Mouse (Mus musculus) testis, adult 2 months (tissue): ENCODE measurements at regions not wholly inside any gene's neighbourhood (a gene's known extent, or its start where the extent isn't known, plus 50 kb on each side); places are given as distances from the start of the nearest gene placed in this dataset.

ENCODE experiments used
- CTCF ChIP-seq: fragments of 200-500 bp; IDR thresholded peaks from 2 replicates; pipeline ENCODE4 v1.5.1; 2012; ENCODE audit warnings: low read depth, mild to moderate bottlenecking, inconsistent platforms, low read length, moderate library complexity; ENCODE audit not compliant: control insufficient read depth, insufficient read depth, insufficient replicate concordance
- POLR2A ChIP-seq: fragments of 200-500 bp; IDR thresholded peaks from 2 replicates; pipeline ENCODE4 v1.6.1; 2012; ENCODE audit warnings: low read depth, mild to moderate bottlenecking, inconsistent platforms, low read length, moderate library complexity; ENCODE audit not compliant: control insufficient read depth

- TF ChIP-seq POLR2A (no peak), CTCF (no peak)
Observed at GRCm38 (mm10) chr3:7014345-7014973, 394.2 kb upstream of the 1700008P02Rik start.
